Mouse (Mus musculus) embryonic fibroblast, embryonic 13.5 days (primary cell): ENCODE measurements at regions not wholly inside any gene's neighbourhood (a gene's known extent, or its start where the extent isn't known, plus 50 kb on each side); places are given as distances from the start of the nearest gene placed in this dataset.

ENCODE experiments used
- CTCF ChIP-seq: IDR thresholded peaks from 2 replicates; pipeline ENCODE4 v1.5.1; 2011; ENCODE audit warnings: mild to moderate bottlenecking, control low read depth, low read length, moderate library complexity, borderline replicate concordance; ENCODE audit not compliant: insufficient read depth
- POLR2A ChIP-seq: IDR thresholded peaks from 2 replicates; pipeline ENCODE4 v1.6.1; 2011; ENCODE audit warnings: low read depth, mild to moderate bottlenecking, control low read depth, low read length, moderate library complexity

DNA sequence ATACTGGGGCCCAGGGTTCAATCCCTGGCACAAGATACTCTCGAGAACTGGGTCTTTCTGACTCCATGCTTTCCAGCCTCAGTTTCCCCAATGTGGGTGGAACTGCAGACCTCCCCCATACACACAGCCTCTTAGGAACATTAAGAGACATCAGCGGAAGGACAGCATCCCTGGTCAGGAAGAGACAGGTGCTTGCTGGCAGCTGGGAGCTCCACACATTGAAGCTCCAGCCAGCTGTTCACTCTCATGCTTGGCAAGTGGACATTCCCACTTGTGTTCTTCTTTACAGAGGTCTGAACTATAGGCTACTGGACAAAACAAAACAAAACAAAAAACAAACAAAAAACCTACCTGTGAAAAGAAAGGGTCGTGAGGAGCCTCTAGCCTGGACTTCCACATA lies 55.5 kb upstream of the Gpc1 start:
- TF ChIP-seq CTCF (no peak), POLR2A (no peak)
